In the genomic region with DNA sequence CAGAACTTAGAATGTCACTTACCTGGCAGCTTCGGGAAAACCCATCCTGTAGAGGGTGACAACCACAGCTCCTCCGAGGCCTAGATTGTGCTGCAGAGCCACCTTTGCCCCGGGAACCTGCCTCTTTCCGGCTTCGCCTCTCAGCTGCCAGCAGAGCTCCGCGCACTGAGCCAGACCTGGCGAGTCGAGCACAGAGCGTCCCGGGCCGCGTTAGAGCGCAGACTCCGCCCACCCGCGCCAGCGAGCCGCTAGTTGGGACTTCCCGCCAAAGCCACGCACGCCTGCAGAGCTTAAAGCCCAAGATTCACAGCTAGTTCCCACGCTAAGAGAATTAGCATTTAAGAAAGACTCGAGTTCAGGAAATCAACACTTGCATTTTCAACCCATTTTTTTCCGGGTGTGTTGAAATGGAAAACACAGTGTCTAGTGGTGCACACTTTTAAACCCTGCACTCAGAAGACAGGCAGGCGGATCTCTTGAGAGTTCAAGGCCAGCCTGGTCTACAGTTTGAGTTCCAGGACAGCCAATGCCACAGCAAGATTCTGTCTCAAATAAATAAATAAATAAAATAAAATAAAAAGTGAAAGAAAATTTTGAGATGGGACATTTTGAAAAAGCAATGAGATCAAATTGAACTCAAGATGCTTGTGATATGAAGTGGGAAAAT, we compare ENCODE assay signal across 8 mouse cellular contexts. TPM values are rescaled to one million over a fixed set of nuclear protein-coding genes. Genes with fewer than 3 reads are reported as not detected.
DNase-seq lines count a peak whose midpoint lies in the region; ATAC-seq and TF ChIP-seq lines count a peak whose summit lies in the region.

No protein-coding gene starts in this region.

- H3K27ac ChIP-seq in MEL (ENCODE audit: control insufficient read depth, low read depth, low read length): peak overlapping the region; percentile 61
- no peak overlapping the region; the same call in 1 of the 2 replicates for H3K27ac ChIP-seq in cerebellum, adult 2 months (ENCODE audit: insufficient read depth, low read length)
- H3K27ac ChIP-seq in hindbrain, embryonic 10.5 days: peak overlapping the region; percentile 60
- H3K27ac ChIP-seq in lung, postnatal 0 days (ENCODE audit: low read length): peak overlapping the region; percentile 60; the same call in 1 of the 2 replicates

- H3K79me2 ChIP-seq in MEL (ENCODE audit: control insufficient read depth, insufficient read depth, low read length, poor library complexity): peaks cover 6% of the 10 kb centered on the region; the same call in 1 of the 2 replicates

- TF ChIP-seq EP300 in MEL (IDR thresholded peaks at IDR 0.05; ENCODE audit: low read depth in 1 of 2, low read length in 2 of 2): no peak
- TF ChIP-seq EP300 in lung, postnatal 0 days (IDR thresholded peaks at IDR 0.05): no peak; the same call in 1 of the 2 replicates

- ATAC-seq in lung, postnatal 0 days: peak; percentile 93

- 2% methylated on average over 26 of the region's 26 CpGs for WGBS in cerebellum, adult 2 months
- 3% methylated on average over 26 of the region's 26 CpGs for WGBS in hindbrain, embryonic 10.5 days
- 3% methylated on average over 26 of the region's 26 CpGs for WGBS in lung, postnatal 0 days

- peaks cover 0 to 6% of the 10 kb centered on the region in 2 experiments; a peak in 2 of 4 replicates for H3K4me1 ChIP-seq in MEL (ENCODE audit: control insufficient read depth in 1 of 2, insufficient read depth in 2 of 2, low read length in 2 of 2)
- H3K4me1 ChIP-seq in cerebellum, adult 2 months (ENCODE audit: control insufficient read depth, insufficient read depth, low read length): no peaks in the 10 kb centered on the region
- peaks cover 15% of the 10 kb centered on the region for H3K4me1 ChIP-seq in hindbrain, embryonic 10.5 days (replicated peaks)
- H3K4me1 ChIP-seq in lung, postnatal 0 days (ENCODE audit: insufficient read depth, low read depth, low read length): peaks cover 5% of the 10 kb centered on the region; the same call in 1 of the 2 replicates

- no peaks in the 10 kb centered on the region for H3K9me3 ChIP-seq in MEL (replicated peaks; ENCODE audit: insufficient read depth, low read length)
- H3K9me3 ChIP-seq in hindbrain, embryonic 10.5 days: no peaks in the 10 kb centered on the region
- H3K9me3 ChIP-seq in lung, postnatal 0 days (ENCODE audit: low read length): no peaks in the 10 kb centered on the region

- DNase-seq in MEL (ENCODE audit: low read depth, low spot score): peak; percentile 97
- peak; percentile 94 to 96 for DNase-seq in cerebellum, adult 2 months
- DNase-seq in forelimb bud, embryonic 11.5 days (ENCODE audit: low read depth, low spot score): peak; percentile 91
- DNase-seq in hindbrain, embryonic 10.5 days (ENCODE audit: low spot score): peak; percentile 96
- peak; percentile 94 for DNase-seq in layer of hippocampus, adult 9-11 months
- peak; percentile 98 for DNase-seq in lung, postnatal 0 days (ENCODE audit: low spot score)
- peak; percentile 91 for DNase-seq in ovary, postnatal 14 days (ENCODE audit: low spot score)
- DNase-seq in thymus, postnatal 14 days: peak; percentile 98

- TF ChIP-seq RAD21 in MEL (IDR thresholded peaks at IDR 0.05; ENCODE audit: low read depth, low read length): no peak

- no peaks in the 10 kb centered on the region for H3K27me3 ChIP-seq in MEL (ENCODE audit: control insufficient read depth in 1 of 2, insufficient read depth in 2 of 2, low read length in 2 of 2)
- no peaks in the 10 kb centered on the region for H3K27me3 ChIP-seq in cerebellum, adult 2 months (ENCODE audit: control insufficient read depth, insufficient read depth, low read length)
- H3K27me3 ChIP-seq in hindbrain, embryonic 10.5 days (ENCODE audit: insufficient read depth, poor library complexity, severe bottlenecking): no peaks in the 10 kb centered on the region
- no peaks in the 10 kb centered on the region for H3K27me3 ChIP-seq in lung, postnatal 0 days (replicated peaks; ENCODE audit: insufficient read depth, low read length)

- peak overlapping the region; percentile 70 for H3K4me2 ChIP-seq in lung, postnatal 0 days (replicated peaks; ENCODE audit: low read depth, low read length)

- no peak for TF ChIP-seq CTCF in MEL (IDR thresholded peaks at IDR 0.05 in 2 of 3, conservative IDR thresholded peaks at IDR 0.05 in 1 of 3; ENCODE audit: control insufficient read depth in 1 of 3, insufficient read depth in 1 of 3, low read depth in 2 of 3, low read length in 3 of 3, poor library complexity in 1 of 3, severe bottlenecking in 1 of 3)
- TF ChIP-seq CTCF in cerebellum, adult 2 months (IDR thresholded peaks at IDR 0.05; ENCODE audit: borderline replicate concordance, insufficient read depth, low read depth, low read length): no peak
- TF ChIP-seq CTCF in lung, postnatal 0 days (IDR thresholded peaks at IDR 0.05): peak; percentile 23

- H3K36me3 ChIP-seq in MEL (ENCODE audit: control insufficient read depth in 1 of 2, insufficient read depth in 2 of 2, low read length in 2 of 2): peaks cover 0 to 12% of the 10 kb centered on the region in 2 experiments; a peak in 3 of 4 replicates
- H3K36me3 ChIP-seq in hindbrain, embryonic 10.5 days: peaks cover 19% of the 10 kb centered on the region
- H3K36me3 ChIP-seq in lung, postnatal 0 days (ENCODE audit: insufficient read depth, low read length): 0 out of 2 replicates have a peak, but pooled peaks cover 3% of the 10 kb centered on the region

- peak in 1 of 2 experiments; percentile 63; a peak in 1 of 4 replicates for TF ChIP-seq POLR2A in MEL (IDR thresholded peaks at IDR 0.05; ENCODE audit: control insufficient read depth in 1 of 2, insufficient read depth in 1 of 2, low read depth in 1 of 2, low read length in 2 of 2, poor library complexity in 1 of 2)
- peak; percentile 46; the same call in 1 of the 2 replicates for TF ChIP-seq POLR2A in cerebellum, adult 2 months (IDR thresholded peaks at IDR 0.05; ENCODE audit: borderline replicate concordance, insufficient read depth, low read length)

- peak overlapping the region; percentile 67 to 71 for H3K4me3 ChIP-seq in MEL (ENCODE audit: control insufficient read depth in 1 of 2, insufficient read depth in 1 of 2, low read depth in 2 of 2, low read length in 2 of 2)
- peak overlapping the region; percentile 68 for H3K4me3 ChIP-seq in cerebellum, adult 2 months (replicated peaks; ENCODE audit: insufficient read depth, low read depth, low read length)
- peak overlapping the region; percentile 64 for H3K4me3 ChIP-seq in hindbrain, embryonic 10.5 days
- H3K4me3 ChIP-seq in lung, postnatal 0 days (ENCODE audit: low read depth, low read length): peak overlapping the region; percentile 51

- peak overlapping the region; percentile 76 for H3K9ac ChIP-seq in MEL (ENCODE audit: control insufficient read depth, low read depth, low read length, poor library complexity, severe bottlenecking)
- H3K9ac ChIP-seq in lung, postnatal 0 days (replicated peaks; ENCODE audit: low read depth): peak overlapping the region; percentile 37

TF ChIP-seq in MEL, 35 proteins besides CTCF, POLR2A, EP300 and RAD21:
- peak; percentile 58; the same call in 1 of the 2 replicates for TF ChIP-seq NRF1 (IDR thresholded peaks at IDR 0.05; ENCODE audit: insufficient read depth, low read depth, low read length, poor library complexity, severe bottlenecking)
- TF ChIP-seq MYB (IDR thresholded peaks at IDR 0.05; ENCODE audit: low read depth, low read length): no peak
- TF ChIP-seq NELFE (IDR thresholded peaks at IDR 0.05; ENCODE audit: low read depth, low read length): peak; percentile 45; the same call in 1 of the 2 replicates
- peak; percentile 60; the same call in 1 of the 2 replicates for TF ChIP-seq MYC (IDR thresholded peaks at IDR 0.05; ENCODE audit: low read depth, low read length)
- peak; percentile 91 for TF ChIP-seq HCFC1 (IDR thresholded peaks at IDR 0.05; ENCODE audit: low read depth, low read length)
- TF ChIP-seq ELF1 (IDR thresholded peaks at IDR 0.05; ENCODE audit: low read depth, low read length): peak; percentile 90
- TF ChIP-seq JUND (IDR thresholded peaks at IDR 0.05; ENCODE audit: low read depth, low read length): no peak
- TF ChIP-seq SIN3A (IDR thresholded peaks at IDR 0.05; ENCODE audit: low read length): peak; percentile 99
- no peak for TF ChIP-seq MAFK (IDR thresholded peaks at IDR 0.05; ENCODE audit: borderline replicate concordance, low read depth, low read length)
- peak; percentile 97 for TF ChIP-seq MXI1 (IDR thresholded peaks at IDR 0.05; ENCODE audit: low read depth, low read length)
- TF ChIP-seq E2F4 (IDR thresholded peaks at IDR 0.05; ENCODE audit: borderline replicate concordance, low read depth, low read length): peak; percentile 96
- peak; percentile 86 for TF ChIP-seq MAX (IDR thresholded peaks at IDR 0.05; ENCODE audit: low read length)

RNA-seq across cellular contexts. Expression of a gene that starts 24.9 kb away (rescaled TPM):
- total RNA-seq in MEL (2012; rRNA removed): not detected in 2 replicates
- under 1 TPM in 1 of 2 experiments, not detected in 1; 0.04 TPM for polyA plus RNA-seq in MEL (2012; ENCODE audit: insufficient read depth in 1 of 2, insufficient read length in 2 of 2, low read depth in 1 of 2, low replicate concordance in 2 of 2, missing spikeins in 1 of 2)
- polyA plus RNA-seq in cerebellum, adult 2 months (2012; rRNA removed): 1.0 and 1.8 TPM in 2 replicates
- polyA plus RNA-seq in hindbrain, embryonic 10.5 days (2016; fragmentation: Nextera tagmentation; extraction: Ambion mirVana): 0.34 TPM in 1 of 2 replicates, not detected in the other
- polyA plus RNA-seq in lung, postnatal 0 days (2015; fragmentation: Nextera tagmentation; extraction: Ambion mirVana): 2.8 and 3.3 TPM in 2 replicates
